Mouse (Mus musculus): Measurements from ENCODE around the gene Tcl1b1. TPM values are rescaled to one million over a fixed set of nuclear protein-coding genes. Genes with fewer than 3 reads are reported as not detected.
"Not testable (repeated sequence)": the region's sequence is repeated elsewhere in the genome, so short reads cannot be mapped to it uniquely, and the experiment has no call there.

The Tcl1b1 gene
- polyA plus RNA-seq, 1 experiment from 2014 or later, result not detected

DNA sequence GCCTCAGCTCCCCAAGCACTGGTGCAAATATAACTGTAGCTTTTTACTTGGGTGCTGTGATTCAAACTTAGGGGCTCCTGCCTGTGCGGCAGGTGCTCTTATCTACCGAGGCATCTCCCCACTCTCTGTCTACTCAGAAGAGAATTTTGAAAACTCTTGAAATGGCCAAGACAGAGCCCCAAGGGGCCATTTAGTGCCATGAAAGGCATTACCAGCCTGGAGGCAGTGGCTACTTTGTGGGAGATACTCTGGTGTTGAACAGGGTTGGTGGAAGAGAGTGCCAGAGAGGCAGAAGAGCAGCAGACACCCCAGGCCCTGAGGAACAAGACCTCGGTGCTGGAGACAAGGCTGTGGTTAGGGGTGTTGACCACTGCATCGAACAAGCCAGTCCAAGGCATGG is 24.7 kb upstream of the Tcl1b1 start:
- not testable (repeated sequence) for H3K4me2 ChIP-seq (ENCODE audit: low read length); H3K9me3 ChIP-seq (ENCODE audit: control insufficient read depth, low read length); H3K27me3 ChIP-seq (replicated peaks; ENCODE audit: control insufficient read depth, insufficient read depth, low read length); H3K27ac ChIP-seq (ENCODE audit: low read depth, low read length); H3K4me3 ChIP-seq (ENCODE audit: low read length); ATAC-seq; H3K4me1 ChIP-seq (ENCODE audit: control insufficient read depth, insufficient read depth, low read depth, low read length); H3K36me3 ChIP-seq (ENCODE audit: control insufficient read depth, insufficient read depth, low read length); H3K9ac ChIP-seq (ENCODE audit: low read depth, low read length)
- 87% methylated on average over 4 of the region's 4 CpGs for WGBS

DNA sequence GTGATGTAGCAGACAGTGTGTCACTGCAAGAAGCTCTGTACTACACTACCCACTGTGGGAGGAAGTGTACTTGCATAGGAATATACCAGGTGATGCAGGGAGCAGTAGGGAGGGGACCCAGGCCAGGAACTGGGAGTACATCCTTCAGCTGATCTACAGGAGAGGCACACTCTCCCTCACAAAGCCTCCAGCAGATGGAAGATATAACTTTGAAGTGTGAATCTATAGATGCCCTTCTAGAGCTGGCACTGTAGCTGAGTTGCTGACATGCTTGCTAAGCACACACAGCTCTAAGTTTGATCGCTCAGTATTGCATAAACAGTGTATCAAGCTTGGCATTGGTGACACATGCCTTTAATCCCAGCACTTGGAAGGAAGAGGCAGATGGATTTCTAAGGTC is 21.8 kb upstream of the Tcl1b1 start:
- ATAC-seq; H3K9ac ChIP-seq (ENCODE audit: low read depth, low read length): not testable (repeated sequence)
- WGBS, result 89% methylated on average over 1 of the region's 1 CpGs

DNA sequence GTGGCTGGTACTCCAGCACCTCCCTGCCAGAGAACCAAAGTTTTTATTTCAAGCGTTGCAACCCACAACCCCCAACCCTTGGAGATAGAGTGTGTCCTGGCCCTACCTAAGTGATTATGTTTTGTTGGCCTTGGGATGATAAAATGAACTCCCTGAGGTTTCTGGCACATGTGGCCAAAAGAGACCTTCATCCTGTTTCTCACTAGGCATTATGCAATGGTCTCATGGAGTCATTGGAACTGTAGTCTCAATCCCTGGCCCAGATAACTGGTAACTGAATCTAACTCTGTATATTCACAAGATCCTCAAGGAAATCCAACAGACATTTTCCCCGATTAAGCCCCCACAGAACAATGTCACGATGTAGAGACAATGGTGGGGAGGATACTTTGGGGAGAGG is 16.4 kb upstream of the Tcl1b1 start:
- H3K4me3 ChIP-seq (ENCODE audit: low read length), result no peak overlapping the region
- no peaks in the 10 kb centered on the region for H3K9me3 ChIP-seq (ENCODE audit: control insufficient read depth, low read length)
- no peaks in the 10 kb centered on the region for H3K36me3 ChIP-seq (ENCODE audit: control insufficient read depth, insufficient read depth, low read length)
- H3K4me2 ChIP-seq (ENCODE audit: low read length), result no peak overlapping the region
- H3K27me3 ChIP-seq (replicated peaks; ENCODE audit: control insufficient read depth, insufficient read depth, low read length), result no peaks in the 10 kb centered on the region
- no peak overlapping the region for H3K27ac ChIP-seq (ENCODE audit: low read depth, low read length)
- H3K4me1 ChIP-seq (ENCODE audit: control insufficient read depth, insufficient read depth, low read depth, low read length), result no peaks in the 10 kb centered on the region
- WGBS, result 94% methylated on average over 3 of the region's 3 CpGs
- no peak overlapping the region for H3K9ac ChIP-seq (ENCODE audit: low read depth, low read length)
- no peak for ATAC-seq

More for the DNA sequence above, 21.8 kb upstream of the Tcl1b1 start:
- not testable (repeated sequence) for H3K4me2 ChIP-seq (ENCODE audit: low read length); H3K27ac ChIP-seq (ENCODE audit: low read depth, low read length); H3K36me3 ChIP-seq (ENCODE audit: control insufficient read depth, insufficient read depth, low read length); H3K4me1 ChIP-seq (ENCODE audit: control insufficient read depth, insufficient read depth, low read depth, low read length); H3K27me3 ChIP-seq (replicated peaks; ENCODE audit: control insufficient read depth, insufficient read depth, low read length); H3K4me3 ChIP-seq (ENCODE audit: low read length); H3K9me3 ChIP-seq (ENCODE audit: control insufficient read depth, low read length)

DNA sequence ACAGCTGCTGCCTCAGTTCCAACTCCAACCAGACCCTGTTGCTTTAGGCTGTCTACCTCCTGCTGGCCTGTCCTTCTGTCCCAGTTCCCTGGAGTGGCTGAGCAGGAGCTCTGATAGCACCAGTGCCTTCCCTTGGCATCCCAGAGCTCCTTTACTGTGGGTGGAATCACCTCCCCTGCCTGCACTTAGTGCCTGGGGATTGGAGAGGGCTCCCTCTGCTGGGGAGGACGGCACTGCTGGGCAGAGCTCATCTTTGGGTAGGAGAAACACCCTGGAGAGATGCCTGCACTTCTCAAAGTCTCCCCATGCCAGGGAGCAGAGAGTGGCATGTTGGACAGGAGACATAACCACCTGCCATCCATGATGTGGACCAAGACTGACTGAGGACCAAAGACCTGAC is 14.6 kb upstream of the Tcl1b1 start:
- H3K9me3 ChIP-seq (ENCODE audit: control insufficient read depth, low read length); H3K4me1 ChIP-seq (ENCODE audit: control insufficient read depth, insufficient read depth, low read depth, low read length); H3K9ac ChIP-seq (ENCODE audit: low read depth, low read length); ATAC-seq; H3K27ac ChIP-seq (ENCODE audit: low read depth, low read length); H3K27me3 ChIP-seq (replicated peaks; ENCODE audit: control insufficient read depth, insufficient read depth, low read length); H3K4me3 ChIP-seq (ENCODE audit: low read length); H3K36me3 ChIP-seq (ENCODE audit: control insufficient read depth, insufficient read depth, low read length); H3K4me2 ChIP-seq (ENCODE audit: low read length): not testable (repeated sequence)
- WGBS, result 50% methylated on average over 1 of the region's 1 CpGs

DNA sequence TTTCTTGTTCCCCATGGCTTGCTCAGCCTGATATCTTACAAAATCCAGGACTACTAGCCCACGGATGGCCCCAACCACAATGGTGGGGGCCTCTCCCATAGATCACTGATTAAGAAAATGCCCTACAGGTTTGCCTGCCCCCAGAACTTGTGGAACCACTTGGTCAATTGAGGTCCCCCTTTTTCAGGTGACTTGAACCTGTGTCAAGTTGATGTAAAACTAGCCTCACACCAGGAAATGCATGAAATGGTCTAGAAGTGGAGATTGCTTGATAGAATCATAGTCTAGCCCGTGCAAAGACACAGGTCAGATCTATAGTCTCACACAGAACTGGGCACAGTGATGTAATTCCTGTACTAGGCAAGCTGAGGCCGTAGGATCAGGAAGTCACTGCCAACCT is 13.8 kb upstream of the Tcl1b1 start, which contains the start of gene Tcl1b2:
Tcl1b2 (plus strand) TSS at position 301 of the 400 bp plus-strand sequence.
- no peak within 1 kb of the TSS for H3K4me3 ChIP-seq (ENCODE audit: low read length)
- no peak within 1 kb of the TSS for H3K4me2 ChIP-seq (ENCODE audit: low read length)
- 88% methylated on average over 3 of the region's 3 CpGs for WGBS
- H3K9me3 ChIP-seq (ENCODE audit: control insufficient read depth, low read length), result no peaks in the 10 kb centered on the region
- H3K27ac ChIP-seq (ENCODE audit: low read depth, low read length), result no peak within 1 kb of the TSS
- no peak within 1 kb of the TSS for H3K9ac ChIP-seq (ENCODE audit: low read depth, low read length)
- no peak for ATAC-seq
- H3K36me3 ChIP-seq (ENCODE audit: control insufficient read depth, insufficient read depth, low read length), result no peaks in the 10 kb centered on the region
- H3K4me1 ChIP-seq (ENCODE audit: control insufficient read depth, insufficient read depth, low read depth, low read length), result no peaks in the 10 kb centered on the region
- H3K27me3 ChIP-seq (replicated peaks; ENCODE audit: control insufficient read depth, insufficient read depth, low read length), result no peaks in the 10 kb centered on the region

DNA sequence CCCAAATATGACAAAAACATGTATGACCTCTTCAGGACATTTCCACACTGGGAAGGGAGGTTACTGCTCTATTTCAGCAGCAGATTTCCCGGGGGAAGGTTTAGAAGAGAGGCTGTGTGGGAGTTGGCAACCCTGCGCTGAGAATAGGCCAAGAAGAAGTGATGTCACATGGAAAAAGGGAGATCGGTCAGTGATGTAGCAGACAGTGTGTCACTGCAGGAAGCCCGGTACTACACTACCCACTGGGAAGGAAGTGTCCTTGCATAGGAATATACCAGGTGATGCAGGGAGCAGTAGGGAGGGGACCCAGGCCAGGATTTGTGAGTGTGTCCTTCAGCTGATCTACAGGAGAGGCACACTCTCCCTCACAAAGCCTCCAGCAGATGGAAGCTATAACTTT is 4.2 kb upstream of the Tcl1b1 start:
- not testable (repeated sequence) for H3K4me2 ChIP-seq (ENCODE audit: low read length); H3K27me3 ChIP-seq (replicated peaks; ENCODE audit: control insufficient read depth, insufficient read depth, low read length); H3K4me1 ChIP-seq (ENCODE audit: control insufficient read depth, insufficient read depth, low read depth, low read length); H3K27ac ChIP-seq (ENCODE audit: low read depth, low read length); H3K36me3 ChIP-seq (ENCODE audit: control insufficient read depth, insufficient read depth, low read length); H3K9ac ChIP-seq (ENCODE audit: low read depth, low read length); H3K4me3 ChIP-seq (ENCODE audit: low read length); ATAC-seq; H3K9me3 ChIP-seq (ENCODE audit: control insufficient read depth, low read length)
- WGBS, result 74% methylated on average over 4 of the region's 4 CpGs

DNA sequence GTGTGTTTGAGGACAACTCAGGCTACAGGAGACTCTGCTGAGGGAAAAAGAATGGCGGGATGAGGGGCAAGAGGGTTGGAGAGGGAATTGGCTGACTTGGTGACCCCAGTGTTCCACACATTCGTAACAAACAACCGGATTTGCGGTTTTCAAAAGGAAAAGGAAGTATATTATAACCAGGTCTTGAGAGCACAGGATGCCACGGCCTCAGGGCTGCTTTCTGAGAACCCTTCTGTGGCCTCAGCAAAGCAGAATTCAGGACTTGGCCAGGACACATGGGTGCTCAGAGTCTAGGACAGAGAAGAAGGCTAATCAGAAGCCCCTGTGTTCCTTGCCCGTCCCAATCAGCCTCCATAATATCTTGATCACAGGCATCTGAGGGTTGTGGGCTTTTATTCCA is 648 bp upstream of the Tcl1b1 start:
- H3K36me3 ChIP-seq (ENCODE audit: control insufficient read depth, insufficient read depth, low read length), result no peaks in the 10 kb centered on the region
- ATAC-seq, result no peak
- H3K4me2 ChIP-seq (ENCODE audit: low read length), result no peak overlapping the region
- 83% methylated on average over 6 of the region's 6 CpGs for WGBS
- H3K27ac ChIP-seq (ENCODE audit: low read depth, low read length), result no peak overlapping the region
- no peaks in the 10 kb centered on the region for H3K9me3 ChIP-seq (ENCODE audit: control insufficient read depth, low read length)
- no peak overlapping the region for H3K9ac ChIP-seq (ENCODE audit: low read depth, low read length)
- no peaks in the 10 kb centered on the region for H3K27me3 ChIP-seq (replicated peaks; ENCODE audit: control insufficient read depth, insufficient read depth, low read length)
- H3K4me1 ChIP-seq (ENCODE audit: control insufficient read depth, insufficient read depth, low read depth, low read length), result no peaks in the 10 kb centered on the region
- no peak overlapping the region for H3K4me3 ChIP-seq (ENCODE audit: low read length)

DNA sequence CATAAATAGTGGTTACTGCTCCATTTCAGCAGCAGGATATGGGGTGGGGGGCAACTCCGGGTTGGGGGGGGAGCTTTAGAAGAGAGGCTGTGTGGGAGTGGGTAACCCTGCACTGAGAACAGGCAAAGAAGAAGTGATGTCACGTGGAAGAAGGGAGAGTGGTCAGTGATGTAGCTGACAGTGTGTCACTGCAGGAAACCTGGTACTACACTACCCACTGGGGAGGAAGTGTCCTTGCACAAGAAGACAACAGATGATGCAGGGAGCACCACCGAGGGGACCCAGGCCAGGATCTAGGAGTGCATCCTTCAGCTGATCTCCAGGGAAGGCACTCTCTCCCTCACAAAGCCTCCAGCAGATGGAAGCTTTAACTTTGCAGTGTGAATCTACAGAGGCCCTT is 7.2 kb downstream of the Tcl1b1 start:
- no peak overlapping the region for H3K9ac ChIP-seq (ENCODE audit: low read depth, low read length)
- H3K9me3 ChIP-seq (ENCODE audit: control insufficient read depth, low read length), result no peaks in the 10 kb centered on the region
- no peaks in the 10 kb centered on the region for H3K4me1 ChIP-seq (ENCODE audit: control insufficient read depth, insufficient read depth, low read depth, low read length)
- no peak overlapping the region for H3K4me2 ChIP-seq (ENCODE audit: low read length)
- 68% methylated on average over 3 of the region's 3 CpGs for WGBS
- H3K36me3 ChIP-seq (ENCODE audit: control insufficient read depth, insufficient read depth, low read length), result no peaks in the 10 kb centered on the region
- H3K27ac ChIP-seq (ENCODE audit: low read depth, low read length), result no peak overlapping the region
- no peak overlapping the region for H3K4me3 ChIP-seq (ENCODE audit: low read length)
- no peaks in the 10 kb centered on the region for H3K27me3 ChIP-seq (replicated peaks; ENCODE audit: control insufficient read depth, insufficient read depth, low read length)
- ATAC-seq, result no peak

DNA sequence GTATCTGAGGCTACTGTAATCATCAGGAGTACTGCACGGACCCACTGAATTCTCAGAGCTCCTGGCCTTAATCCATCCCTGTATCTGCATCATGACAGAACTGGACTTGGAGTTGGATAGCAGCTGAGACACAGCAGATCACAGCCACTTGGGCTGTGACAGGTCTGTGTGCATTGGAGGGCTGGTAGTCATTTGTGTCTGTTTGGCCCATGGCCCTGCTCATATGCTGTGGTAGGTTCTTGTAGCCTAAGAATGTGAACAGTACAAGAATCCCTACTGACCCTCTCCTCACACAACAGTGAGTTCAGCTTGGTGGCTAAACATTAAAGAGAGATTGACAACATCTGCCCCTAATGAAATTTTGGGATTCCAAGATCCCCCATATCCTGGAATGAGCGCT is 13.9 kb downstream of the Tcl1b1 start:
- Histone ChIP-seq H3K4me1 (ENCODE audit: control insufficient read depth, insufficient read depth, low read depth, low read length) (no peaks in the 10 kb centered on the region), H3K27ac (ENCODE audit: low read depth, low read length) (no peak overlapping the region), H3K9me3 (ENCODE audit: control insufficient read depth, low read length) (no peaks in the 10 kb centered on the region), H3K4me2 (ENCODE audit: low read length) (no peak overlapping the region), H3K9ac (ENCODE audit: low read depth, low read length) (no peak overlapping the region), H3K27me3 (replicated peaks; ENCODE audit: control insufficient read depth, insufficient read depth, low read length) (no peaks in the 10 kb centered on the region), H3K36me3 (ENCODE audit: control insufficient read depth, insufficient read depth, low read length) (no peaks in the 10 kb centered on the region), H3K4me3 (ENCODE audit: low read length) (no peak overlapping the region)
- 86% methylated on average over 2 of the region's 2 CpGs for WGBS
- no peak for ATAC-seq

DNA sequence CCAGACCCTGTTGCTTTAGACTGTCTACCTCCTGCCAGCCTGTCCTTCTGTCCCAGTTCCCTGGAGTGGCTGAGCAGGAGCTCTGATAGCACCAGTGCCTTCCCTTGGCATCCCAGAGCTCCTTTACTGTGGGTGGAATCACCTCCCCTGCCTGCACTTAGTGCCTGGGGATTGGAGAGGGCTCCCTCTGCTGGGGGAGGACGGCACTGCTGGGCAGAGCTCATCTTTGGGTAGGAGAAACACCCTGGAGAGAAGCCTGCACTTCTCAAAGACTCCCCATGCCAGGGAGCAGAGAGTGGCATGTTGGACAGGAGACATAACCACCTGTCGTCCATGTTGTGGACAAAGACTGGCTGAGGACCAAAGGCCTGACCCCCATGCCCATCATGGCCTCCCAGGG is 14.8 kb downstream of the Tcl1b1 start:
- not testable (repeated sequence) for H3K27ac ChIP-seq (ENCODE audit: low read depth, low read length); H3K36me3 ChIP-seq (ENCODE audit: control insufficient read depth, insufficient read depth, low read length); H3K4me1 ChIP-seq (ENCODE audit: control insufficient read depth, insufficient read depth, low read depth, low read length); H3K9ac ChIP-seq (ENCODE audit: low read depth, low read length); ATAC-seq; H3K4me2 ChIP-seq (ENCODE audit: low read length); H3K4me3 ChIP-seq (ENCODE audit: low read length); H3K9me3 ChIP-seq (ENCODE audit: control insufficient read depth, low read length); H3K27me3 ChIP-seq (replicated peaks; ENCODE audit: control insufficient read depth, insufficient read depth, low read length)
- 37% methylated on average over 2 of the region's 2 CpGs for WGBS
